Mouse (Mus musculus) adrenal gland, adult 10 weeks (tissue): ENCODE measurements around the gene Tcp10c. TPM values are rescaled to one million over a fixed set of nuclear protein-coding genes. Genes with fewer than 3 reads are reported as not detected.

ENCODE experiments used
- polyA plus RNA-seq: library from polyadenylated mRNA; stranded (reverse); fragments of 350-450 nt; fragmentation: Illumina TruSeq; extraction: RNeasy Lipid Tissue Mini Kit (QIAGEN cat#74804); gene quantifications from one replicate; pipeline ENCODE4 v1.2.3, GENCODE M21; 2014; ENCODE audit warnings: low read depth, low replicate concordance

Tcp10c gene
- not detected for polyA plus RNA-seq

DNA sequence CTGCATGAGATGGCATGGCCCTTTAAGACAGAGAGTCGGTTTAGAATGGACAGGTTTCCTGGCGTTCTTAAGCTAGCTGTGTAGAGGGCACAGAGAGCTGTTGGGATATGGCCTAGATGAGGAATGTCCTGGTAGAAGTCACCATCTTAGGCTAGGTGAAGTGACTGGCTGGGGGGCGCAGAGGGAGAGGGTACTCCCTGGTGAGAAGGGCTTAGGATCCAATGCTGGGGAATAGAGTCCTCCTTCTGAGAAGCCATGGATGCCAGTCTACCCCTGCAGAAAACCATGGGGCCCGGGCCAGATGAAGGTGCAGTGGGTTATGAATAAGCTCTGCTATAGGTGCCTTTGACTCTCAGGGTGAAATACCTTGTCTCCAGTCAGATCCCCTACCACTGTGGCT lies at the start of gene Tcp10c:
Gene Tcp10c (plus strand): TSS at position 52 of the 400 bp plus-strand sequence.

Other genes with a start within 250 kb of the Tcp10c start
- gene Unc93a, start 222.8 kb upstream of the Tcp10c start, polyA plus RNA-seq, result not detected
- gene Smok2a, start 133.4 kb upstream of the Tcp10c start, polyA plus RNA-seq, result not detected
- gene Smok2b, start 124.3 kb upstream of the Tcp10c start, polyA plus RNA-seq, result not detected